Comparison of ENCODE assay signal across 19 mouse cellular contexts in genomic region chr6:88934132-88934531, GRCm38 (mm10). TPM values are rescaled to one million over a fixed set of nuclear protein-coding genes. Genes with fewer than 3 reads are reported as not detected.
DNase-seq lines count a peak whose midpoint lies in the region; ATAC-seq and TF ChIP-seq lines count a peak whose summit lies in the region.
"Had no signal": no experiment of that assay in that cellular context is flagged by ENCODE, and none has a peak within 500 bp of the region (broad histone marks: within the 10 kb centered on the region; RNA-seq: fewer than 3 reads in every experiment).

No protein-coding gene starts in this region.

- no peak for TF ChIP-seq CTCF in midbrain, postnatal 0 days (IDR thresholded peaks at IDR 0.05)

- no peak for DNase-seq in forebrain, embryonic 10.5 days (ENCODE audit: extremely low spot score, low spot score)
- DNase-seq in kidney, postnatal 14 days, result no peak
- DNase-seq in midbrain, postnatal 0 days (ENCODE audit: low spot score), result no peak
- DNase-seq in layer of hippocampus, adult 8-10 months (ENCODE audit: low spot score in 2 of 2), result no peak
- DNase-seq: adrenal gland, postnatal 25 days; cerebellum, adult 9-11 months; gastrocnemius, postnatal 36 days; heart, adult 2 months; thymus, adult 2 months; thymus, postnatal 4 days had no signal

- ATAC-seq in forebrain, embryonic 12.5 days (ENCODE audit: low FRiP score), result no peak
- 0 out of 2 replicates have a peak, but pooled peaks have one; percentile 22 for ATAC-seq in kidney, embryonic 15.5 days (replicated peaks; ENCODE audit: low FRiP score)
- ATAC-seq in midbrain, embryonic 13.5 days, result no peak
- ATAC-seq in midbrain, postnatal 0 days (ENCODE audit: low FRiP score), result no peak
- ATAC-seq: forebrain, embryonic 16.5 days; intestine, postnatal 0 days had no signal

- H3K4me1 ChIP-seq in forebrain, embryonic 10.5 days, result peaks cover 78% of the 10 kb centered on the region
- H3K4me1 ChIP-seq in forebrain, embryonic 12.5 days, result peaks cover 81% of the 10 kb centered on the region
- peaks cover 22% of the 10 kb centered on the region for H3K4me1 ChIP-seq in kidney, embryonic 15.5 days
- peaks cover 84% of the 10 kb centered on the region for H3K4me1 ChIP-seq in midbrain, embryonic 13.5 days (replicated peaks)
- peaks cover 19% of the 10 kb centered on the region; the same call in 1 of the 2 replicates for H3K4me1 ChIP-seq in midbrain, postnatal 0 days (ENCODE audit: insufficient read depth, low read length)

- no peak overlapping the region for H3K4me2 ChIP-seq in forebrain, embryonic 12.5 days
- H3K4me2 ChIP-seq in kidney, embryonic 15.5 days, result no peak overlapping the region
- H3K4me2 ChIP-seq in midbrain, embryonic 13.5 days (replicated peaks), result no peak overlapping the region
- H3K4me2 ChIP-seq in midbrain, postnatal 0 days (ENCODE audit: low read depth, low read length, poor library complexity, severe bottlenecking), result no peak overlapping the region
- H3K4me2 ChIP-seq: hindbrain, embryonic 15.5 days; midbrain, embryonic 12.5 days had no signal

- peaks cover 73% of the 10 kb centered on the region for H3K27me3 ChIP-seq in forebrain, embryonic 10.5 days (ENCODE audit: poor library complexity, severe bottlenecking)
- H3K27me3 ChIP-seq in forebrain, embryonic 12.5 days, result peaks cover 31% of the 10 kb centered on the region
- no peaks in the 10 kb centered on the region for H3K27me3 ChIP-seq in kidney, embryonic 15.5 days
- peaks cover 25% of the 10 kb centered on the region for H3K27me3 ChIP-seq in midbrain, embryonic 13.5 days
- H3K27me3 ChIP-seq in midbrain, postnatal 0 days (ENCODE audit: insufficient read depth, low read length), result 0 out of 2 replicates have a peak, but pooled peaks cover 3% of the 10 kb centered on the region
- H3K27me3 ChIP-seq: hindbrain, embryonic 15.5 days had no signal

- no peak overlapping the region for H3K9ac ChIP-seq in forebrain, embryonic 12.5 days
- no peak overlapping the region for H3K9ac ChIP-seq in kidney, embryonic 15.5 days
- 0 out of 2 replicates have a peak overlapping the region, but pooled peaks have one; percentile 4 for H3K9ac ChIP-seq in midbrain, embryonic 13.5 days (replicated peaks)
- no peak overlapping the region for H3K9ac ChIP-seq in midbrain, postnatal 0 days (replicated peaks; ENCODE audit: low read length, poor library complexity, severe bottlenecking)
- H3K9ac ChIP-seq: hindbrain, embryonic 15.5 days; midbrain, embryonic 12.5 days had no signal

- WGBS in forebrain, embryonic 10.5 days, result 37% methylated on average over 4 of the region's 4 CpGs
- WGBS in forebrain, embryonic 12.5 days, result 28% methylated on average over 4 of the region's 4 CpGs
- 46% methylated on average over 4 of the region's 4 CpGs for WGBS in kidney, embryonic 15.5 days
- WGBS in midbrain, embryonic 13.5 days, result 40% methylated on average over 4 of the region's 4 CpGs
- 35% methylated on average over 4 of the region's 4 CpGs for WGBS in midbrain, postnatal 0 days

- H3K36me3 ChIP-seq in forebrain, embryonic 10.5 days (replicated peaks), result no peaks in the 10 kb centered on the region
- no peaks in the 10 kb centered on the region for H3K36me3 ChIP-seq in forebrain, embryonic 12.5 days (replicated peaks)
- H3K36me3 ChIP-seq in kidney, embryonic 15.5 days, result no peaks in the 10 kb centered on the region
- no peaks in the 10 kb centered on the region for H3K36me3 ChIP-seq in midbrain, embryonic 13.5 days
- H3K36me3 ChIP-seq in midbrain, postnatal 0 days (ENCODE audit: insufficient read depth, low read length), result no peaks in the 10 kb centered on the region
- H3K36me3 ChIP-seq: hindbrain, embryonic 15.5 days; midbrain, embryonic 12.5 days had no signal

- H3K4me3 ChIP-seq in forebrain, embryonic 10.5 days, result no peak overlapping the region
- no peak overlapping the region for H3K4me3 ChIP-seq in forebrain, embryonic 12.5 days (replicated peaks)
- no peak overlapping the region for H3K4me3 ChIP-seq in kidney, embryonic 15.5 days (replicated peaks)
- H3K4me3 ChIP-seq in midbrain, embryonic 13.5 days (replicated peaks), result no peak overlapping the region
- no peak overlapping the region for H3K4me3 ChIP-seq in midbrain, postnatal 0 days (ENCODE audit: low read depth, low read length)
- H3K4me3 ChIP-seq: heart, adult 2 months; hindbrain, embryonic 15.5 days; layer of hippocampus, adult 2 months; midbrain, embryonic 12.5 days had no signal

- H3K27ac ChIP-seq in forebrain, embryonic 10.5 days, result peak overlapping the region; percentile 20
- no peak overlapping the region for H3K27ac ChIP-seq in forebrain, embryonic 12.5 days
- H3K27ac ChIP-seq in kidney, embryonic 15.5 days, result no peak overlapping the region
- no peak overlapping the region for H3K27ac ChIP-seq in midbrain, embryonic 13.5 days
- no peak overlapping the region for H3K27ac ChIP-seq in midbrain, postnatal 0 days (ENCODE audit: low read depth, low read length)
- H3K27ac ChIP-seq: heart, adult 2 months; hindbrain, embryonic 15.5 days; midbrain, embryonic 12.5 days; stomach, postnatal 0 days had no signal

- H3K9me3 ChIP-seq in forebrain, embryonic 10.5 days, result no peaks in the 10 kb centered on the region
- H3K9me3 ChIP-seq in forebrain, embryonic 12.5 days, result no peaks in the 10 kb centered on the region
- no peaks in the 10 kb centered on the region for H3K9me3 ChIP-seq in kidney, embryonic 15.5 days (replicated peaks)
- H3K9me3 ChIP-seq in midbrain, embryonic 13.5 days, result no peaks in the 10 kb centered on the region
- no peaks in the 10 kb centered on the region for H3K9me3 ChIP-seq in midbrain, postnatal 0 days (ENCODE audit: low read length)
- H3K9me3 ChIP-seq: hindbrain, embryonic 15.5 days; midbrain, embryonic 12.5 days had no signal

RNA-seq across cellular contexts. Expression of gene Tpra1, which starts 32.1 kb away (rescaled TPM):
- 47.9 and 51.5 TPM in 2 replicates for polyA plus RNA-seq in forebrain, embryonic 10.5 days (2016; fragmentation: Nextera tagmentation; extraction: Ambion mirVana)
- 49.9 and 60.6 TPM in 2 replicates for polyA plus RNA-seq in forebrain, embryonic 12.5 days (2016; fragmentation: Nextera tagmentation; extraction: Ambion mirVana)
- polyA plus RNA-seq in kidney, embryonic 15.5 days (2015; fragmentation: Nextera tagmentation; extraction: Ambion mirVana), result 68.3 and 75.1 TPM in 2 replicates
- 66.9 and 70.2 TPM in 2 replicates for polyA plus RNA-seq in midbrain, embryonic 13.5 days (2015; fragmentation: Nextera tagmentation; extraction: Ambion mirVana)
- total RNA-seq in midbrain, postnatal 0 days (2014; rRNA removed), result 65.7 and 69.7 TPM in 2 replicates
- 52.7 and 67.5 TPM in 2 replicates for polyA plus RNA-seq in midbrain, postnatal 0 days (2015; fragmentation: Nextera tagmentation; extraction: Ambion mirVana)
- 10 to 100 TPM; 43.9 to 50.8 (median 49.6) TPM for total RNA-seq in layer of hippocampus, adult 8-10 months (2022)

RNA-seq across cellular contexts. Expression of gene Mcm2, which starts 35.6 kb away (rescaled TPM):
- polyA plus RNA-seq in forebrain, embryonic 10.5 days (2016; fragmentation: Nextera tagmentation; extraction: Ambion mirVana), result 305 and 322 TPM in 2 replicates
- 200 and 211 TPM in 2 replicates for polyA plus RNA-seq in forebrain, embryonic 12.5 days (2016; fragmentation: Nextera tagmentation; extraction: Ambion mirVana)
- polyA plus RNA-seq in kidney, embryonic 15.5 days (2015; fragmentation: Nextera tagmentation; extraction: Ambion mirVana), result 145 and 158 TPM in 2 replicates
- polyA plus RNA-seq in midbrain, embryonic 13.5 days (2015; fragmentation: Nextera tagmentation; extraction: Ambion mirVana), result 66.2 and 71.9 TPM in 2 replicates
- total RNA-seq in midbrain, postnatal 0 days (2014; rRNA removed), result 11.4 and 16.2 TPM in 2 replicates
- polyA plus RNA-seq in midbrain, postnatal 0 days (2015; fragmentation: Nextera tagmentation; extraction: Ambion mirVana), result 7.6 and 7.7 TPM in 2 replicates
- 1 to 10 TPM; 4.4 to 7.0 (median 5.5) TPM for total RNA-seq in layer of hippocampus, adult 8-10 months (2022)

RNA-seq across cellular contexts. Expression of gene Podxl2, which starts 59.3 kb away (rescaled TPM):
- polyA plus RNA-seq in forebrain, embryonic 10.5 days (2016; fragmentation: Nextera tagmentation; extraction: Ambion mirVana), result 44.7 and 52.8 TPM in 2 replicates
- 248 and 258 TPM in 2 replicates for polyA plus RNA-seq in forebrain, embryonic 12.5 days (2016; fragmentation: Nextera tagmentation; extraction: Ambion mirVana)
- polyA plus RNA-seq in kidney, embryonic 15.5 days (2015; fragmentation: Nextera tagmentation; extraction: Ambion mirVana), result 43.2 and 55.0 TPM in 2 replicates
- 478 and 520 TPM in 2 replicates for polyA plus RNA-seq in midbrain, embryonic 13.5 days (2015; fragmentation: Nextera tagmentation; extraction: Ambion mirVana)
- 883 and 1,011 TPM in 2 replicates for total RNA-seq in midbrain, postnatal 0 days (2014; rRNA removed)
- polyA plus RNA-seq in midbrain, postnatal 0 days (2015; fragmentation: Nextera tagmentation; extraction: Ambion mirVana), result 727 and 776 TPM in 2 replicates
- 100 to 1,000 TPM; 160 to 178 (median 170) TPM for total RNA-seq in layer of hippocampus, adult 8-10 months (2022)
